Mouse (Mus musculus) gastrocnemius, postnatal 4 days (tissue): ENCODE measurements around the gene Tssk6. TPM values are rescaled to one million over a fixed set of nuclear protein-coding genes. Genes with fewer than 3 reads are reported as not detected.

Source experiments
- total RNA-seq, 2 experiments: library from RNA; stranded (reverse); gene quantifications; 2 replicates each; pipeline ENCODE4 v1.2.3; 2021

Tssk6 gene
- total RNA-seq, 2 experiments from 2014 or later, result 0.60 TPM; not detected in 1

Other genes with a start within 250 kb of the Tssk6 start
- gene Zfp964, start 247.7 kb upstream of the Tssk6 start, total RNA-seq, result 1 to 10 TPM; 1.1 to 2.0 TPM
- 10 to 100 TPM; 13.4 to 16.6 TPM for gene Zfp869, start 191.5 kb upstream of the Tssk6 start, total RNA-seq
- gene Zfp963, start 152.2 kb upstream of the Tssk6 start, total RNA-seq, result 1 to 10 TPM; 4.1 to 5.2 TPM
- 1 to 10 TPM; 4.0 to 6.3 TPM for gene Gm20422, start 127.3 kb upstream of the Tssk6 start, total RNA-seq
- 10 to 100 TPM; 21.3 to 22.3 TPM for gene Atp13a1, start 111.0 kb upstream of the Tssk6 start, total RNA-seq
- 10 to 100 TPM; 18.9 to 21.5 TPM for gene Zfp866, start 111.0 kb upstream of the Tssk6 start, total RNA-seq
- gene Gmip, start 93.5 kb upstream of the Tssk6 start, total RNA-seq, result 10 to 100 TPM; 10.3 to 11.6 TPM
- gene Lpar2, start 79.8 kb upstream of the Tssk6 start, total RNA-seq, result under 1 TPM; 0.22 to 0.31 TPM
- gene Pbx4, start 69.7 kb upstream of the Tssk6 start, total RNA-seq, result 1 to 10 TPM; 1.4 to 1.9 TPM
- 10 to 100 TPM in 1 of 2 experiments, 1 to 10 TPM in 1; 6.3 to 12.8 TPM for gene Cilp2, start 14.5 kb upstream of the Tssk6 start, total RNA-seq
- 100 to 1,000 TPM; 188 to 196 TPM for gene Ndufa13, start 374 bp downstream of the Tssk6 start, total RNA-seq
- gene Yjefn3, start 528 bp downstream of the Tssk6 start, total RNA-seq, result 10 to 100 TPM; 10.8 to 11.7 TPM
- gene Gatad2a, start 94.2 kb downstream of the Tssk6 start, total RNA-seq, result 10 to 100 TPM; 60.9 to 74.5 TPM
- gene Mau2, start 140.6 kb downstream of the Tssk6 start, total RNA-seq, result 10 to 100 TPM; 41.0 to 45.2 TPM
- gene Sugp1, start 140.6 kb downstream of the Tssk6 start, total RNA-seq, result 10 to 100 TPM; 23.0 to 23.8 TPM
- gene Tm6sf2, start 170.7 kb downstream of the Tssk6 start, total RNA-seq, result under 1 TPM; 0.54 to 0.67 TPM
- not detected for gene Hapln4, start 181.3 kb downstream of the Tssk6 start, total RNA-seq
- under 1 TPM; 0.07 to 0.08 TPM for gene Ncan, start 218.7 kb downstream of the Tssk6 start, total RNA-seq
- gene Nr2c2ap, start 229.1 kb downstream of the Tssk6 start, total RNA-seq, result 10 to 100 TPM in 1 of 2 experiments, 1 to 10 TPM in 1; 8.6 to 10.3 TPM
- 10 to 100 TPM; 12.7 to 16.6 TPM for gene Rfxank, start 237.0 kb downstream of the Tssk6 start, total RNA-seq
- gene Borcs8, start 237.3 kb downstream of the Tssk6 start, total RNA-seq, result 10 to 100 TPM; 25.6 to 27.7 TPM
- under 1 TPM; 0.26 to 0.56 TPM for gene Mef2b, start 237.5 kb downstream of the Tssk6 start, total RNA-seq